Mouse (Mus musculus) layer of hippocampus, postnatal 10 days (tissue): ENCODE measurements around the gene D1Ertd622e. TPM values are rescaled to one million over a fixed set of nuclear protein-coding genes. Genes with fewer than 3 reads are reported as not detected.

Experiments
- DNase-seq, 2 experiments: peaks; one replicate each; pipeline ENCODE4 v3.0.0; 2021; ENCODE audit warnings: low spot score in 2 of 2
- long read RNA-seq: library from polyadenylated mRNA; stranded (forward); transcript quantifications from one replicate; pipeline ENCODE4 v2.0.0, GENCODE M21; 2023
- total RNA-seq, 2 experiments: library from RNA; stranded (reverse); gene quantifications; 2 replicates each; pipeline ENCODE4 v1.2.3; 2021

Gene D1Ertd622e
- 10 to 100 TPM; 40.8 to 46.7 TPM for total RNA-seq
- long read RNA-seq, full-length matches to known transcripts, result 15 of 17 reads
- long read RNA-seq, partial matches to known transcripts, result 0 of 17 reads
- long read RNA-seq, other reads (novel, unspliced or antisense), result 2 of 17 reads

DNA sequence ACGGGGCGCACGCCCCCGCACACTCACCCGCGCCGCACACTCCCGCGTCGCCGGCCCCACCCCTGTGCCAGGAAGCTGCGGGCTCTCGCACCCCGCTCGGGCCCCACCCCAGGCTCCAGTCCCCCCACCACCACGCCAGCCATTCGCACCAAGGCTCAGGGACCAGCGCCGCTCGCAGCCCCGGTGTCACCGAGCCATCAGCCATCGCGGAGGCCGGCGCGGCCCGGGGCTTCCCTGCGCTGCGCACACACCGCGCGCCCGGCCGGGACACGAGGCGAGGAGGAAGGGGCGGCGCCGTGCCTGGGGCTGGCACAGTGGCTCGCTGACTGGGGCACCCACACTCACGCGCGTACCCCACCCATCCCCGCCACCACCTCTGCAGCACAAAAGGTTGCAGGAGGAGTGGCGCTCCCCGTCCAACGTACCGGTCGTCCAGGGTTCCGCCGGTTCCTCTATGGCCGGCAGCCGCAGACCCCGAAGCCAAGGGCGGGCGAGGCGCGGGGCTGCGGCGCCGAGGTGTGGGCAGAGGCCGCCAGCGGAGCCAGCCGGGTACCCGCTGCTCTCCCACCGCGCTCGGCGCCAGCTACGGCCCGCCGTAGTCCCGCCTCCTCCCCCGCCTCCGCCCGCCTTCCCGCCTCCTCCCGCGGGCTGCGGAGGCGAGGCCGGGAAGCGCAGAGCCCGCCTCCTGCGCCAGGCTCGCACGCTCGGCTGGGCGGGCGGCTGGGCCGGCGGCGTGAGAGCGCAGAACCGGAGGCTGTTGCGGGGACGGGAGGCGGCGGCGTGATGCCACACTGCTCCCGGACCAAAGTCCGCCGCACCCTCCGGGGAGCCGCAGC, at the start of gene D1Ertd622e:
D1Ertd622e (minus strand) TSS at position 669 of the 836 bp plus-strand sequence.
- peak; percentile 76 to 84 for DNase-seq

DNA sequence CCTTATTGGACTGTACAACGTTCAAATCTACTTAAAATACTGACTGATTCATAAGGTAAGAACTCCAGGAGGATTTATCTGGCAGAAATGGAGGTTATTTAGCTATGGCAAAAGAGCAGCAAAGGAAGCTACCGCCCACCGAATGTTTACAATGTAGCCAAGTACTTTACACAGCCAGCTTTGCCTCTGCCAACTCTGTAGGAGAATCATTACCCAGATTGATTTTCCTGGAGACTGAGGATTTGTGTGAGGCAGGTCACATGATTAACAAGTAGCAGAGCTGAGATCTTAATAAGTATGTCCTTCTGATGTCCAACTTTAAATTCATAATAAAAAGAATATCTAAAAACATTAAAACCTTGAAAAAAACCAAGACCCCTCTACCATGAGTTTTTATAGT, 48.6 kb upstream of the D1Ertd622e start:
- DNase-seq, result no peak

DNA sequence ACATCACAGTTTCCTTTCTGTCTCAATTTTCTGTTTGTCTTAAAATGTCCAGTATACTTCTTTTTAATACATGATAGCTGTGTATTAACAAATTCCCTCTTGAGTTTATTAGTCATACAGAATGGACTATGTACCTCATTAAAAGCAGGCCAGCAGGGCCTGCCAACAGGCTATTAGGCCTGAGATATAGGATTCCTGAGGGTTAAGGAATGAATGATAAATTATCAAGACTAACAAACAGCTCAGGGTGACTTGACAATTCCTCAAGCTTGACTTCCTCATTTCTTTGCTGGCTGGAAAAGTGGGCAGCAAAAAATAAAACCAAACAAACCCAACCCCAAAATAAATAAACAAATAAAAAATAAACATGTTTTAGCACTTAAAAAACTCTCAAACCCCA, 43.5 kb upstream of the D1Ertd622e start:
- no peak for DNase-seq

DNA sequence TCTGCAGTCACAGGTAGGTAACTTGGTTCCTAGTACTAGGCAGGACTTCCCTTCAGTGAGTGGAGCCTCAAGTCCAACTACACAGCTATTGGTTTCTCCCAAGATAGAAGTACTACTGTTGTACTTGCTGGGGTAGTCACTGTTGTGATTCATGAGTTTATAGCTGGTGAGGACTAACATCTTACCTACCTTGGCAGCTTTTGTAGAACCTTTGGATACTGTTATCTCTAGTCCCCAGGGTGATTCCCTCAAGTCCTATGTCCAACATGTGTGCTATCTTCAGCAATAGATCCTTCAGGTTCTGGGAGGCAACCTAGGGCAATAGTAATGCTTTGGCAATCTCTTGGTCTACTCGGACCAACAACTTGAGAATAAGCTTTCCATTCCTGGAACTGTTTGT, 42.8 kb upstream of the D1Ertd622e start:
- DNase-seq, result no peak

DNA sequence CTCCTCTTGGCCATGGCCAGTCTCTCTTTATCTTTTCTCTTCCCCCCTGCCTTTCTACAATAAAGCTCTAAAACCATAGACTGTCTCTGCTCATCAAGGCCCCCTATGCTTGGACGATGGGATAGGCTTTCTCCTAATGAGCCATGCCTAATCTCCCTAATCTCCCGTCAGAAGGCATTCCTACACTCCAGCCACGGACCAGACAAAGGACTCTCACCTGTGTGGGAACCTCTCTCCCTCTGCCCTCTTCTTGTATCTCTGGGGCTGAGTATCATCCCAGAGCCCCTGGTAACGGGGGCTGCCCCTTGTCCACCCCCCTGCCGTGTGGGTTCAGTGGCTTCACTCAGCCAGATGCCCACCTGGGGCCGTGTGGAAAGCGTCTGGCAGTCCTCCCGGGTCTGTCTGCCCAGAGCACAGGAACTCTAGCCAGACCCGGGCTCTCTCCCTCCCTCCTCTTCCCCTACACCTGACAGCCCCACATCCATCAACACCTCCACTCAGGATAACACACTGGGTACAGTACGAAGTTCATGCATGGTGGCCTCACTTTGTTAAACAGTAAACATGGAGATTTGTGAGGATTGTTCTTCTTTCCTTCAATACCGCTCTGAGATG, 37.2 kb upstream of the D1Ertd622e start:
- no peak for DNase-seq

DNA sequence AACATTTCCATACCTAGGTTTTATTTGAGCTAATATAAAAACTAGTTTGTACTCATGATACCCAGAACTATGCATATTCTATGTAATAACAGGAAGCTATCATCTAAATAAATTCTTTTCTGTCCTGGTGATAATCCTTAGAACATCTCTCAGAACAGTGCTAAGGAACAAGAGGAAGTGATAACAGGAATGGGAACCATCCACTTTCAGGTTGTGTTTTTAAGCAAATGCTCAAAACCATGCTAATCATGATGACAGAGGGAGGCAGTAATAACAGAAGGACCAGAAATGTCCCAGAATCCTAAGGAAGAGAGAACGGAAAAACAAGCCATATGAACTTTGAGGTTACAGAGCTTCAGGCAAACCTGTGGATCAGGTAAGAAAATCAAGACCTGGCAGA, 35.4 kb upstream of the D1Ertd622e start:
- DNase-seq, result no peak

DNA sequence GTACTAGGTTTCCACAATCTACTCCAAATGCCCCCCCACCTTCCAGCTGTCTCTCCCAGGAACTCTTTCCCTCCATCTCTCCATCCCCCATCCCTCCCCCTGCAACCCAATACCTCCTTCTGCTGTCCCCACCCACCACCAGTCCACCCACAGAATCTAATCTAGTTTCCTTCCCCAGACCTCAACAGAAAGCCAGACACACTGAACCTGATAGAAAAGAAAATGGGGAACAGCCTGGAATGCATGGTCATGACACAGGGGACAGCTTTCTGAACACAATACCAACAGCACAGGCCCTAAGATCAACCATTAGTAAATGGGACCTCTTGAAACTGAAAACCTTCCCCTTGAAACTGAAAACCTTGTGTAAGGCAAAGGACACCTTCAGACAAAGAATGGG, 32.0 kb upstream of the D1Ertd622e start:
- DNase-seq, result no peak

DNA sequence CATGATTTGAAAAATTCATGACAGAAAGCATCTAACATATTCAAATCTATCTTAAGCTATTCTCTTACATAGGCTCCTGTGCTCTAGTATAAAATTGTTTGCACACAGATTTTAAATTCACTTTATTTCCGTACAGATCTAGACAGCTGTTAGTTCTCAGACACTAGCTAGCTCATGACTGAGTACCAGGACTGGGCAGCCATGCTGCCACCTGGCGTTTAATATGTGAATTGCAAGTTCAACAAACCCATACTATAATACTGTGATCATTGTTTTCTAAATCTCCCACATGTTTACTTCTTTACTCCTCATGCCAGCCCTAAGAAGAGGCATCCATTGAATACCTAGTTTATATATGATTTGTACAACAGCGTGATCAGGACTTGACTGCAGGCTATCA, 26.9 kb upstream of the D1Ertd622e start:
- peak; percentile 23 to 50 for DNase-seq

DNA sequence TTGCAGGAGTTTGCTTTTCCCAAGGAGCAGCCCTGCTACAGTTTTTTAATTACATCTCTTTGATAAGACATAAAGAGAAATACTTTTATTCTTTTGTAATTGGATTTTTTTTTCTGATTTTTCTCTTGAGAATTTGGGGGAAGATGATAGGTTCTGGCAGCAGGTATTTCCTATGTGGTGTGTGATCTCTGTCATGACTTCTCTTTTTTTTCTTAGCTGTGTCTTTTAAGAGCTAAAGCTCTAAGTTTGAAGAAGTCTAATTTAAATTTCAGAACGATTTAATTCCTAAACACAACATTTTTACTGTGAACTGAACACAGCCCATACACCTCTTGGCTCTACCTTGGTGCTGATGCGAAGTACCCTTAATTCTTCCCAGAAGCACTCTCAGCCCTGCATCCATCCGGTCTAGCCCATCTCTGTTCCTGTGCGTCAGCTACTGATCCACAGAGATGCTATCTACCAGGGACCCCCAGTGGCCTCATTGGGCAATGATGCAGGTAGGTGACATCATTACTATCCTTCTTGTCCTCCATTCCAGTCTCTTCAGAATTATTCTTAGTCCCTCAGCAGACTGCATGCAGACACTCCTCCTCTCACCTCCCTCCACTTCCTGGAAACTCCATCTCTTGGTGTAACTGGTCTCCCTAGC, 14.8 kb upstream of the D1Ertd622e start:
- no peak for DNase-seq

DNA sequence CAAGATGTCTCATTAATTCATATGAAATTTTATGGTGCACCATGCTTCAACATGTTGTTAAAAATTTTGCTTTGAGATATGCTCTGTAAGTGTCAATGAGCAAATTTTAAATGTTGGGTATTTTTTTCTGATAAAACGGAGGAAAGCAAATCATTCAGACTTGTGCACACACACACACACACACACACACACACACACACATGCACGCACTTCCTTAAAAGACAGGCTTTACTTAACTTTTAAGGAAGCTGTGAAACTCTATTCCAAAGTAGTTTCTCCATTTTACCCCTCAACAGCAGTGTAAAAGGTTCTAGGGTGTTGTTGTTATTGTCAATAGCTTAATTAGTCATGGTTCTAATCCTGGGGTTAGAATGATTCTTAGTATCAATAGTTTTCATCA, 14.2 kb upstream of the D1Ertd622e start:
- DNase-seq, result no peak

DNA sequence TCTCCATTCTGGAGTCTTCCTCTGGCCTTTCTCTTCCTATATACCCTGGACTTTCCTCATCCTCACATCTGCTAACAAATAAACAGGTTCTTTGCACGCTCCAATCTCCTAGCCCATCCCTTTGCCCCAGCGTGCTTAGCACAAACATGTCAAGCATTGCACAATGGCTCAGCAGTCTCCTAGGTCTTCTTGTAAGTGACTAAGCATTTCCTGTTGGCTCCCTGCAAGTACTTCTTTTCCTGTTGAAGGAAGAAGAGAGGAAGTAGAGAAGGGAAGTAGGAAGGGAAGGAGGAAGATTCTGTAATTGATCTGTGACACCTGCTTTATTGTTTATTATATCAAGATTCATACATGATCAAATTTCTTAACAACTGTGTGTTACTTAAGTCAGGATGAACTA, 11.0 kb upstream of the D1Ertd622e start:
- DNase-seq, result no peak

DNA sequence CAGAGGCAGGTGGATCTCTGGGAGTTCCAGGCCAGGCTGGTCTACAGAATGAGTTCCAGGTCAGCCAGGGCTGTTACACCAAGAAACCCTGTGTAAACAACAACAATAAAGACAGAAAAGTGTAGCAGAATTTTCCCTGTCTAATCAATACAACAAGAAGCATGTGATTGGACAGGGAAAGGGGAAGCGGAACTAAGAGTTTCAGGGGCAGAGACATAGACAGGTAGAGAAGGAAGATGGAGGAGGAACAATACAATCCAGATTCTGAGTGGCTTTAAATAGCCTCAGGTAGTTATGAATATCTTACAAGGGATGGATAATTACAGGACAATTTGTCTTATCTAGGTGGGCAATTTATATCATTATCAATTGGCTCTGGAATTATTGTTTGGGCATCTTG, 5.4 kb upstream of the D1Ertd622e start:
- DNase-seq, result no peak

DNA sequence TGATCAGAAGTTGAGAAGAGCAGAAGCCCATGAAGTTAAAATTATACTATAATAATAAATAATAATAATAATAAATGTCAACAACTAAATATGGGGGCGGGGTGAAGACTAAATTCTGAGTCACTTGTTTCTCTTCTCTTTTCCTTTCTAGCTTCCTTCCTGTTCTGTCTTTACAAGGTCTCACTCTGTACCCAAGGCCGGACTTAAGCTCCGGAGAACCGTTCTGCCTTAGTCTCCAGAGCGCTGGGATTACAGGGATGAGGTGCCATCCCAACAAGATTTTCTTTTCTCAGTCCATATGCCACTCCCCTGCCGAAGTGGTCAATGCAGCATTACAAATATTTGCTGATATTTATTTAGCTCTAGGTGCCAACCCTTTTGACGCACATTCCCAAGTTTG, 450 bp upstream of the D1Ertd622e start:
- no peak for DNase-seq

DNA sequence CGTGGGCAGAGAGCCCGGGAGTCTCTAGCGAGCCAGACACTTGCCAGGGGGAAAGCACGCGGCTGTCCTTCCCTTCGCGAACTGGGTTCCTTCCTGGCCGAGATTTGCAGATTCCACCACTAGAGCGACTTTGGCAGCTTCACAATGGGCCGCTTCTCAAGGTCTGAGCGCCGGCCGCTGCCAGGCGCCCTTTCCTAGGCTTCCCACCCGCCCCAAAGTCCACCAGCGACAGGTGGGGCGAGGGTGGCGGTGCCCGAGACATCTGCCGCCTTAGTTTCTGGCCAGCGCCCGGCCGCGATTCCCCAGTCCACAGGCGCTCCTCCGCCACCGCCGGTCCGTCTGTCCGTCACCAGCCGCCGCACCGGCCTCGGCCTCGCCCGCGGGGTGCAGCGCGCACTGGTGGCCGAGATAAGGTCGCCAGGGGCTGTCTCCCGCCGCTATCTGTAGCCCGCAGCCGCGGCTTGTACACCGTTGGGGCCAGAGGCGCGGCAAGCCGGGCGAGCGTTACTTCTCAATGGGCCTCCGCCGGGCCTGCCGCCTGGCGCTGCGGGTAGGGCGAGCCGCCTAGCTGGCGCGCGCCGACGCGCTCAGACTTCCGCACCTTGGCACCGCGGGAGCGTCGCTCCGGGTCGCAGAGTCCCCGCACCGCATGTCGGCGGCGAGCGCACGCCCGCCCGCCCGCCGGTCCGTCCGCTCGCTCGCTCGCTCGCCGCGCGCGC, 1.0 kb downstream of the D1Ertd622e start:
- peak; percentile 75 to 79 for DNase-seq

DNA sequence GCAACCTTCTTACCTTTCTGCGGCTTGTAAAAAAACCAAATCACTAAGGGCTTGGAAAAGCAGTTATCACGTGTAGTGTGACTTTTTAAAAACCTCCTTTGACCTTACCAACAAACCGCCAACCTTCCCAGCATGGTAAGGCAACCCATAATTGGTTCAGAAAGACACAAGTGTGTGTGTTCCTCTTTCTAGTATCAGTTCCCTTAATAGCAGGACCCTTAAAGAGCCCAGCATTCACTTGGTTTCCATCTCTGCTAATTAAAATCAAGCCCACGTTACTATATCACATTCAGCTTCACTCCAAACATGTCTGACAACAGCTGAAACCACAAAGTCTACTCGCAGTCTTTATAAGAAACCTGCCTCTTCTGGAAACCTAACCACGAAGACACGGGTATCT, 2.5 kb downstream of the D1Ertd622e start:
- no peak for DNase-seq

DNA sequence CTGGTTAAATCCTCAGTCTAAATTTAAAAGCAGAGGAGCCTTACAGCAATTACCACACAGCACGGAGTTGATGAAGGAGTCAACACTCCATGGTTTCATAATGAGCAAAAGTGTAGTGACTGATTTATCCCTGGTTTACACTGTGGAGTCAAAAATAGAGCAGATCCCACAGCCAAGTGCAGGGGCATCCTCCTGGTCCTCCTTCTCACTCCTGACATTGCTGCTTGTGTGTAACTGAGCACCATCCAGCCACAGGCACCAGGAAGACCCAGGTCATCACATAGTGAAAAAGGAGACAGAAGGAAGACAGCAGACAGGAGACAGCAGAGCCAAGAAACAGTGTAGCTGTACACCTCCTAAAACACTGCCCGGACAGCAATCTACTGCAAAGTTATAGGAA, 4.1 kb downstream of the D1Ertd622e start:
- DNase-seq, result no peak

DNA sequence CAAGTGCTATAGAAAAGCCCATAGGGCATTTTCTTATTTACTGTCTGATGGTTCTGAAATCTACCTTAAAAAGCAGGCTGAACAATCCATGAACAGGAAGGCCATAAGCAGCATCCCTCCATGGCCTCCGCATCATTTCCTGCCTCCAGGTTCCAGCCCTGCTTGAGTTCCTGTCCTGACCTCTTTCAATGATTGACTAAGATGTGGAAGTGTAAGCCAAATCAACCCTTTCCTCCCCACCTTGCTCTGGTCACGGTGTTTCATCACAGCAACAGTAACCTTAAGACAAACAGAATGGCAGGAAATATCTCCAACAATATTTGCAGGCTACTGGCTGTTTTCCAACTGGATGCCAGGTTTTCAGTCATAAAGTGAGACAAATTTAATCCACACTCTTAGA, 4.7 kb downstream of the D1Ertd622e start:
- no peak for DNase-seq

DNA sequence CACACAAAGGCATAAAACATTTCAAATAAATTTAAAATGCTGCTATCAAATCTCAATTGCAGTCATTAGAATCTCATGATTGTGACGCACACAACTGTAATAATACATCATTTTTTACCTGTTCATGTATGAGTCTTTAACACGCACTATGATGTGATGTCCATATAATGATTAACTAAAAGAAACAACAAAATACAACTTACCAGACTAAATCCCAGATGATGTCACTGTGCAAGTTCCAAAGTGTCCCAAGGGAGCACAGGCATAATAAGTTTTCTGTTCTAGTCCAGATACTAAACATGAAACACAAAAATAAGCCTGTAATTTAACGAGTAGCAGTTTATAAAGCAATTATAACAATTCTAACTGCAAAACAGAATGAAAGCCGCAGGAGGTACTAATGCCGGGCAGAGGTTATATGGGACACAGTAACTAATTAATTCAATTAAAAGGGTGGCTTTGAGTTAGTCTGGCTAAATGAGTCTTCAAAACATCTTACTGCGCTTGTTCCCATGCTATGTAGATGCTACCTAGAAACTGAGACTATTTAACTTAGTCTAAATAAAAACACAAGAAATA, 7.4 kb downstream of the D1Ertd622e start:
- DNase-seq, result no peak

DNA sequence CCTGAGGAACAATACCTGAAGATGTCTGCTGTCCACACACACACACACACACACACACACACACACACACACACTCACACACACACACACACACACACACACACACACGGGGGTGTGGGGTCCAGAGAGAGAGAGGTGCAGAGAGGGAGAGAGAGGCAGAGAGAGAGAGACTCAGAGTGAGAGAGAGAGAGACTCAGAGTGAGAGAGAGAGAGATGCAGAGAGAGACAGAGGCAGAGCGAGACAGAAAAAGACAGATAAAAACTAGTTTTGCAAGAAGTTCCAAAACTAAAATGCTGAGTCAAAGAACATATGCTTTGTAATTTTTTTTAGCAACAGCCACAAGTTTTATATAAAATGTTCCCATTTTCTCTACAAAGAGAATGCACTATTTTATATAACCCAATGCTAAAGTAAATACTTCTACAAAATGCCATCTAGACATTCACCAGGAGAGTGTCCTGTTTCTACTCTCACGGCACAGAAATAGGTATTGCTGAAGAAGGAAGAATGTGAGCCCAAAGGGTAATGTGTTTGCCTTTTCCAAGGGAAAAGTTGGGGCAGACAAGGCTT, 11.2 kb downstream of the D1Ertd622e start:
- DNase-seq, result no peak

DNA sequence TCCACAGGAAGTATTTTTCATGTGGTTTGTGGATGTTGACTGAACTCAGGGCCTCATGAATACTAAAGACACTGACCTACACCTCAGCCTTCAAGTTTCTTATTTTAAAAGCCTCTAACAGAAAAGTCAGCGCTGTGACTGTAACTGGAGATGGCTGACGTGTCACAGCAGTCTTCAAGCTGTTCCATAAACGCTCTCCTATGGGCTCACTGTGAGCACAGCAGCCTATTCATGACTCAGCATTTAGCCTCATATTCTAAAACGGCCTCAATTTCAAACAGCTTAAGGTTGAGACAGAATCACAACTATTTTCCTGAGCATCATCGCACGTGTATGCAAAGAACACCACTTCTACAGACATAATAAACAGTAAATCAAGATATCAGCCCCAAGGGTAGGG, 11.8 kb downstream of the D1Ertd622e start:
- no peak for DNase-seq

DNA sequence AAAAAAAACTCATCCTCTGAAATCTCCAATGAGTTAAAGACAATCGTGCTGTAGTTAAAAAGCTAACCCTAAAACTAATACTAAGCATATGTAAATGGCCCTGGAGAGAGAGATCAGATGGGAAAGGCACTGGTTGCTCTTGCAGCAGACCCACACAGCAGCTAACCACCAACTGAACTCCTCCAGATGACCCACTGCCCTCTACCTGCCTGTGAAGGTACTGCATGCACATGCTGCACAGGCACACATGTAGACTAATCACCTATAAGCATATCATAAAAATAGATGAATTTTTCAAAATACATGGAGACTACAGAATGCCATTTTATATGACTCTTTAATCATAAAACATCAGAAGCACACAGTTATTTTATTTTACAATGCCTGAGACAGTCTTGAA, 14.8 kb downstream of the D1Ertd622e start:
- no peak for DNase-seq
